Mouse (Mus musculus) testis, adult 2 months (tissue): ENCODE results near the gene Ghr. TPM values are rescaled to one million over a fixed set of nuclear protein-coding genes. Genes with fewer than 3 reads are reported as not detected.

Experiments
- H3K27ac ChIP-seq: fragments of 200-500 bp; 2 replicates; pipeline ENCODE4 v1.5.1; 2012; ENCODE audit warnings: low read depth, low read length; ENCODE audit not compliant: control insufficient read depth, insufficient read depth
- H3K27me3 ChIP-seq: fragments of 200-500 bp; 2 replicates; pipeline ENCODE4 v1.6.1; 2012; ENCODE audit warnings: mild to moderate bottlenecking, low read length, moderate library complexity; ENCODE audit not compliant: control insufficient read depth, insufficient read depth
- H3K36me3 ChIP-seq: fragments of 200-500 bp; 2 replicates; pipeline ENCODE4 v1.6.1; 2012; ENCODE audit warnings: mild to moderate bottlenecking, low read length; ENCODE audit not compliant: control insufficient read depth, insufficient read depth
- H3K4me1 ChIP-seq: fragments of 200-500 bp; 2 replicates; pipeline ENCODE4 v1.6.1; 2012; ENCODE audit warnings: low read length; ENCODE audit not compliant: control insufficient read depth, insufficient read depth
- H3K4me3 ChIP-seq: fragments of 200-500 bp; 2 replicates; pipeline ENCODE4 v1.5.1; 2012; ENCODE audit warnings: low read depth, mild to moderate bottlenecking, low read length, moderate library complexity, mixed read lengths; ENCODE audit not compliant: control insufficient read depth
- CTCF ChIP-seq: fragments of 200-500 bp; IDR thresholded peaks from 2 replicates; pipeline ENCODE4 v1.5.1; 2012; ENCODE audit warnings: low read depth, mild to moderate bottlenecking, inconsistent platforms, low read length, moderate library complexity; ENCODE audit not compliant: control insufficient read depth, insufficient read depth, insufficient replicate concordance
- POLR2A ChIP-seq: fragments of 200-500 bp; IDR thresholded peaks from 2 replicates; pipeline ENCODE4 v1.6.1; 2012; ENCODE audit warnings: low read depth, mild to moderate bottlenecking, inconsistent platforms, low read length, moderate library complexity; ENCODE audit not compliant: control insufficient read depth
- polyA plus RNA-seq: library from polyadenylated mRNA; depleted of rRNA; stranded (reverse); fragments of >200 nt; gene quantifications from 2 replicates; pipeline ENCODE4 v1.2.3, GENCODE M21; 2012

Gene Ghr
- polyA plus RNA-seq, 1 experiment = 1.2 TPM

GRCm38 (mm10) chr15:3432823-3433222, 150.5 kb downstream of the Ghr start:
- Histone ChIP-seq H3K4me3 (no peak overlapping the region), H3K27me3 (no peaks in the 10 kb centered on the region), H3K4me1 (no peaks in the 10 kb centered on the region), H3K27ac (no peak overlapping the region), H3K36me3 (no peaks in the 10 kb centered on the region)
- no peak for TF ChIP-seq CTCF
- TF ChIP-seq POLR2A = no peak

DNA sequence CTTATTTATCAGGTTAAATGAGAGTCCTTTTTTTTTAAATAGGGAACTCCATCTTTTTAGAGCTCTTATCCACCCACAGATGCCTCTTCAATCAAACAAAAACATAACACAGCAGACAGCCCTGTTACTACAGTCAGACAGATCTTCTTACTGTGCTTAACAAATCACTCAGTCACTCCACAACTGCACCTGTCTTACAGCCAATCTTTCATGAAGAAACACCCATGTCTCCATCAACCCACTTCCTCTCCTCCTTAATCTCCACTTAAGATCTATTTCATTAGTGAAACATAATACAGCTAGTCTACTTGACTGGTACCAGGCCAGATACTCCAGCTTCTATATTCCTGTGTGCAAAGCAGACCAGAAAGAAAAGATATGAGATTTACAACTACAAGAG, 153.9 kb downstream of the Ghr start:
- no peaks in the 10 kb centered on the region for H3K27me3 ChIP-seq
- H3K36me3 ChIP-seq = no peaks in the 10 kb centered on the region
- no peak overlapping the region for H3K27ac ChIP-seq
- no peak overlapping the region for H3K4me3 ChIP-seq
- no peaks in the 10 kb centered on the region for H3K4me1 ChIP-seq
- TF ChIP-seq POLR2A (no peak), CTCF (no peak)

GRCm38 (mm10) chr15:3429001-3429400, 154.3 kb downstream of the Ghr start:
- no peak for TF ChIP-seq CTCF
- no peak for TF ChIP-seq POLR2A
- Histone ChIP-seq H3K36me3 (no peaks in the 10 kb centered on the region), H3K4me3 (no peak overlapping the region), H3K27ac (no peak overlapping the region), H3K27me3 (no peaks in the 10 kb centered on the region), H3K4me1 (no peaks in the 10 kb centered on the region)

- Histone ChIP-seq H3K36me3 (no peaks in the 10 kb centered on the region), H3K27ac (no peak overlapping the region), H3K4me1 (no peaks in the 10 kb centered on the region), H3K27me3 (no peaks in the 10 kb centered on the region), H3K4me3 (no peak overlapping the region)
- no peak for TF ChIP-seq POLR2A
- no peak for TF ChIP-seq CTCF
Observed at GRCm38 (mm10) chr15:3426401-3426800, 156.9 kb downstream of the Ghr start.

- Histone ChIP-seq H3K27ac (no peak overlapping the region), H3K27me3 (no peaks in the 10 kb centered on the region), H3K36me3 (no peaks in the 10 kb centered on the region), H3K4me3 (no peak overlapping the region), H3K4me1 (no peaks in the 10 kb centered on the region)
- TF ChIP-seq POLR2A = no peak
- TF ChIP-seq CTCF = no peak
Observed at GRCm38 (mm10) chr15:3423177-3423576, 160.1 kb downstream of the Ghr start.

- Histone ChIP-seq H3K27me3 (no peaks in the 10 kb centered on the region), H3K4me3 (no peak overlapping the region)
Observed at GRCm38 (mm10) chr15:3417699-3418098, 165.6 kb downstream of the Ghr start.

GRCm38 (mm10) chr15:3413103-3413502, 170.2 kb downstream of the Ghr start:
- Histone ChIP-seq H3K4me1 (no peaks in the 10 kb centered on the region), H3K36me3 (no peaks in the 10 kb centered on the region), H3K27ac (no peak overlapping the region), H3K27me3 (no peaks in the 10 kb centered on the region), H3K4me3 (no peak overlapping the region)
- TF ChIP-seq POLR2A (no peak), CTCF (no peak)

More at GRCm38 (mm10) chr15:3417699-3418098, 165.6 kb downstream of the Ghr start:
- Histone ChIP-seq H3K4me1 (no peaks in the 10 kb centered on the region), H3K36me3 (no peaks in the 10 kb centered on the region), H3K27ac (no peak overlapping the region)
- TF ChIP-seq CTCF = no peak
- no peak for TF ChIP-seq POLR2A

- Histone ChIP-seq H3K27ac (no peak overlapping the region), H3K27me3 (no peaks in the 10 kb centered on the region), H3K4me3 (no peak overlapping the region), H3K4me1 (no peaks in the 10 kb centered on the region), H3K36me3 (no peaks in the 10 kb centered on the region)
- no peak for TF ChIP-seq CTCF
- no peak for TF ChIP-seq POLR2A
Observed at GRCm38 (mm10) chr15:3408478-3408877, 174.8 kb downstream of the Ghr start.
